Mouse (Mus musculus): ENCODE measurements around the gene Acoxl.

Acoxl gene

GRCm38 (mm10) chr2:127897718-127898117, 59.0 kb downstream of the Acoxl start:
- no peak for DNase-seq (ENCODE audit: low spot score)

- no peak for DNase-seq (ENCODE audit: low spot score)
Measured at GRCm38 (mm10) chr2:127904918-127905317, 66.2 kb downstream of the Acoxl start.

GRCm38 (mm10) chr2:127906973-127907678, 68.5 kb downstream of the Acoxl start:
- no peak for DNase-seq (ENCODE audit: low spot score)

- no peak for DNase-seq (ENCODE audit: low spot score)
Measured at GRCm38 (mm10) chr2:127907679-127908042, 69.0 kb downstream of the Acoxl start.

GRCm38 (mm10) chr2:127908881-127909280, 70.2 kb downstream of the Acoxl start:
- no peak for DNase-seq (ENCODE audit: low spot score)

- no peak for DNase-seq (ENCODE audit: low spot score)
Measured at GRCm38 (mm10) chr2:127909790-127910189, 71.1 kb downstream of the Acoxl start.

GRCm38 (mm10) chr2:127911579-127911978, 72.9 kb downstream of the Acoxl start:
- no peak for DNase-seq (ENCODE audit: low spot score)

GRCm38 (mm10) chr2:127914047-127914446, 75.4 kb downstream of the Acoxl start:
- DNase-seq (ENCODE audit: low spot score): no peak

- no peak for DNase-seq (ENCODE audit: low spot score)
Measured at GRCm38 (mm10) chr2:127916804-127917410, 78.2 kb downstream of the Acoxl start.

- DNase-seq (ENCODE audit: low spot score): no peak
Measured at GRCm38 (mm10) chr2:127919740-127920139, 81.1 kb downstream of the Acoxl start.

GRCm38 (mm10) chr2:127922036-127922901, 83.6 kb downstream of the Acoxl start:
- no peak for DNase-seq (ENCODE audit: low spot score)

GRCm38 (mm10) chr2:127923077-127923680, 84.5 kb downstream of the Acoxl start:
- no peak for DNase-seq (ENCODE audit: low spot score)

- DNase-seq (ENCODE audit: low spot score): no peak
Measured at GRCm38 (mm10) chr2:127926679-127927324, 88.1 kb downstream of the Acoxl start.

GRCm38 (mm10) chr2:127927452-127928273, 89.0 kb downstream of the Acoxl start:
- DNase-seq (ENCODE audit: low spot score): no peak

GRCm38 (mm10) chr2:127928279-127928678, 89.6 kb downstream of the Acoxl start:
- DNase-seq (ENCODE audit: low spot score): no peak

- no peak for DNase-seq (ENCODE audit: low spot score)
Measured at GRCm38 (mm10) chr2:127928871-127929270, 90.2 kb downstream of the Acoxl start.

- no peak for DNase-seq (ENCODE audit: low spot score)
Measured at GRCm38 (mm10) chr2:127929939-127930715, 91.5 kb downstream of the Acoxl start.

GRCm38 (mm10) chr2:127931576-127931975, 92.9 kb downstream of the Acoxl start:
- DNase-seq (ENCODE audit: low spot score): no peak

- DNase-seq (ENCODE audit: low spot score): no peak
Measured at GRCm38 (mm10) chr2:127933531-127933931, 94.9 kb downstream of the Acoxl start.

GRCm38 (mm10) chr2:127937079-127937478, 98.4 kb downstream of the Acoxl start:
- no peak for DNase-seq (ENCODE audit: low spot score)

Data from ovary, postnatal 14 days (tissue).